Mouse (Mus musculus): ENCODE measurements around the gene Sec16b. TPM values are rescaled to one million over a fixed set of nuclear protein-coding genes. Genes with fewer than 3 reads are reported as not detected.

The Sec16b gene
- total and polyA plus RNA-seq, 3 experiments: 0.76 to 3.2 (median 1.2) TPM

GRCm38 (mm10) chr1:157480090-157480489 is 26.4 kb upstream of the Sec16b start:
- Histone ChIP-seq H3K27ac (no peak overlapping the region), H3K4me1 (ENCODE audit: control insufficient read depth, insufficient read depth, low read length) (no peaks in the 10 kb centered on the region), H3K4me3 (no peak overlapping the region), H3K9ac (ENCODE audit: low read depth, low read length) (no peak overlapping the region), H3K79me2 (replicated peaks; ENCODE audit: control insufficient read depth, insufficient read depth, low read length) (no peaks in the 10 kb centered on the region), H3K27me3 (ENCODE audit: control insufficient read depth, insufficient read depth, low read length) (no peaks in the 10 kb centered on the region), H3K36me3 (ENCODE audit: control insufficient read depth, insufficient read depth, low read length) (no peaks in the 10 kb centered on the region)
- DNase-seq: no peak
- TF ChIP-seq EP300 (IDR thresholded peaks at IDR 0.05; ENCODE audit: insufficient read depth, low read depth, low read length) (no peak), POLR2A (IDR thresholded peaks at IDR 0.05; ENCODE audit: insufficient read depth, low read depth, low read length) (no peak), CTCF (IDR thresholded peaks at IDR 0.05) (no peak)
- intact Hi-C loops (cut with DNase I): no loop called here
- 33% methylated on average over 9 of the region's 9 CpGs for WGBS

GRCm38 (mm10) chr1:157480901-157481300 is 25.6 kb upstream of the Sec16b start:
- 77% methylated on average over 3 of the region's 3 CpGs for WGBS
- Histone ChIP-seq H3K27me3 (ENCODE audit: control insufficient read depth, insufficient read depth, low read length) (no peaks in the 10 kb centered on the region), H3K36me3 (ENCODE audit: control insufficient read depth, insufficient read depth, low read length) (no peaks in the 10 kb centered on the region), H3K79me2 (replicated peaks; ENCODE audit: control insufficient read depth, insufficient read depth, low read length) (no peaks in the 10 kb centered on the region), H3K9ac (ENCODE audit: low read depth, low read length) (no peak overlapping the region), H3K4me1 (ENCODE audit: control insufficient read depth, insufficient read depth, low read length) (no peaks in the 10 kb centered on the region), H3K27ac (no peak overlapping the region), H3K4me3 (no peak overlapping the region)
- intact Hi-C loops (cut with DNase I): no loop called here
- DNase-seq: no peak
- TF ChIP-seq CTCF (IDR thresholded peaks at IDR 0.05) (no peak), EP300 (IDR thresholded peaks at IDR 0.05; ENCODE audit: insufficient read depth, low read depth, low read length) (no peak), POLR2A (IDR thresholded peaks at IDR 0.05; ENCODE audit: insufficient read depth, low read depth, low read length) (no peak)

GRCm38 (mm10) chr1:157481666-157482065 is 24.9 kb upstream of the Sec16b start:
- Histone ChIP-seq H3K9ac (ENCODE audit: low read depth, low read length) (no peak overlapping the region), H3K4me1 (ENCODE audit: control insufficient read depth, insufficient read depth, low read length) (no peaks in the 10 kb centered on the region), H3K27me3 (ENCODE audit: control insufficient read depth, insufficient read depth, low read length) (no peaks in the 10 kb centered on the region), H3K36me3 (ENCODE audit: control insufficient read depth, insufficient read depth, low read length) (no peaks in the 10 kb centered on the region), H3K27ac (no peak overlapping the region), H3K79me2 (replicated peaks; ENCODE audit: control insufficient read depth, insufficient read depth, low read length) (no peaks in the 10 kb centered on the region), H3K4me3 (no peak overlapping the region)
- WGBS: 89% methylated on average over 6 of the region's 6 CpGs
- DNase-seq: no peak
- intact Hi-C loops (cut with DNase I): no loop called here
- TF ChIP-seq EP300 (IDR thresholded peaks at IDR 0.05; ENCODE audit: insufficient read depth, low read depth, low read length) (no peak), CTCF (IDR thresholded peaks at IDR 0.05) (no peak), POLR2A (IDR thresholded peaks at IDR 0.05; ENCODE audit: insufficient read depth, low read depth, low read length) (no peak)

- Histone ChIP-seq H3K27ac (no peak overlapping the region), H3K9ac (ENCODE audit: low read depth, low read length) (no peak overlapping the region), H3K4me1 (ENCODE audit: control insufficient read depth, insufficient read depth, low read length) (no peaks in the 10 kb centered on the region), H3K79me2 (replicated peaks; ENCODE audit: control insufficient read depth, insufficient read depth, low read length) (no peaks in the 10 kb centered on the region), H3K27me3 (ENCODE audit: control insufficient read depth, insufficient read depth, low read length) (no peaks in the 10 kb centered on the region), H3K4me3 (no peak overlapping the region), H3K36me3 (ENCODE audit: control insufficient read depth, insufficient read depth, low read length) (no peaks in the 10 kb centered on the region)
- 84% methylated on average over 4 of the region's 4 CpGs for WGBS
- TF ChIP-seq CTCF (IDR thresholded peaks at IDR 0.05) (no peak), EP300 (IDR thresholded peaks at IDR 0.05; ENCODE audit: insufficient read depth, low read depth, low read length) (no peak), POLR2A (IDR thresholded peaks at IDR 0.05; ENCODE audit: insufficient read depth, low read depth, low read length) (no peak)
- intact Hi-C loops (cut with DNase I): no loop called here
- DNase-seq: no peak
Observed at GRCm38 (mm10) chr1:157484161-157484560, 22.4 kb upstream of the Sec16b start.

GRCm38 (mm10) chr1:157500657-157501056 is 5.9 kb upstream of the Sec16b start:
- H3K4me1 ChIP-seq (ENCODE audit: control insufficient read depth, insufficient read depth, low read length): no peaks in the 10 kb centered on the region
- TF ChIP-seq POLR2A (IDR thresholded peaks at IDR 0.05; ENCODE audit: insufficient read depth, low read depth, low read length) (no peak), CTCF (IDR thresholded peaks at IDR 0.05) (no peak), EP300 (IDR thresholded peaks at IDR 0.05; ENCODE audit: insufficient read depth, low read depth, low read length) (no peak)
- H3K9ac ChIP-seq (ENCODE audit: low read depth, low read length): no peak overlapping the region
- no peak for DNase-seq
- H3K27me3 ChIP-seq (ENCODE audit: control insufficient read depth, insufficient read depth, low read length): peaks cover 6% of the 10 kb centered on the region
- intact Hi-C loops (cut with DNase I): no loop called here
- 84% methylated on average over 1 of the region's 1 CpGs for WGBS
- no peak overlapping the region for H3K27ac ChIP-seq
- no peak overlapping the region for H3K4me3 ChIP-seq
- no peaks in the 10 kb centered on the region for H3K36me3 ChIP-seq (ENCODE audit: control insufficient read depth, insufficient read depth, low read length)
- 0 out of 2 replicates have a peak, but pooled peaks cover 3% of the 10 kb centered on the region for H3K79me2 ChIP-seq (replicated peaks; ENCODE audit: control insufficient read depth, insufficient read depth, low read length)

GRCm38 (mm10) chr1:157501352-157501945 is 5.1 kb upstream of the Sec16b start:
- DNase-seq: no peak
- intact Hi-C loops (cut with DNase I): no loop called here
- WGBS: 88% methylated on average over 6 of the region's 6 CpGs
- Histone ChIP-seq H3K27ac (no peak overlapping the region), H3K36me3 (ENCODE audit: control insufficient read depth, insufficient read depth, low read length) (no peaks in the 10 kb centered on the region), H3K9ac (ENCODE audit: low read depth, low read length) (no peak overlapping the region), H3K79me2 (replicated peaks; ENCODE audit: control insufficient read depth, insufficient read depth, low read length) (0 out of 2 replicates have a peak, but pooled peaks cover 3% of the 10 kb centered on the region), H3K4me1 (ENCODE audit: control insufficient read depth, insufficient read depth, low read length) (no peaks in the 10 kb centered on the region), H3K4me3 (no peak overlapping the region), H3K27me3 (ENCODE audit: control insufficient read depth, insufficient read depth, low read length) (peaks cover 6% of the 10 kb centered on the region)
- TF ChIP-seq CTCF (IDR thresholded peaks at IDR 0.05): no peak

All from heart, adult 2 months (tissue).